Comparison of ENCODE assay signal across 18 mouse cellular contexts in genomic region chr9:45539265-45540044, GRCm38 (mm10).
A peak's percentile ranks its signal among the peaks of the same experiment; 100 is the strongest.
DNase-seq lines count a peak whose midpoint lies in the region; ATAC-seq and TF ChIP-seq lines count a peak whose summit lies in the region.
"Had no signal": no experiment of that assay in that cellular context is flagged by ENCODE, and none has a peak within 500 bp of the region (broad histone marks: within the 10 kb centered on the region; RNA-seq: fewer than 3 reads in every experiment).

No protein-coding gene starts in this region.

- H3K4me2 ChIP-seq in forebrain, embryonic 13.5 days, result no peak overlapping the region
- no peak overlapping the region for H3K4me2 ChIP-seq in forebrain, embryonic 14.5 days (ENCODE audit: low read length)
- no peak overlapping the region for H3K4me2 ChIP-seq in midbrain, embryonic 15.5 days
- H3K4me2 ChIP-seq in stomach, postnatal 0 days (replicated peaks; ENCODE audit: low read depth), result no peak overlapping the region
- H3K4me2 ChIP-seq: embryonic facial prominence, embryonic 15.5 days; forebrain, embryonic 12.5 days; hindbrain, embryonic 13.5 days; lung, embryonic 15.5 days had no signal

- 89% methylated on average over 14 of the region's 14 CpGs for WGBS in forebrain, embryonic 13.5 days
- WGBS in forebrain, embryonic 14.5 days, result 88% methylated on average over 14 of the region's 14 CpGs
- WGBS in midbrain, embryonic 15.5 days, result 92% methylated on average over 14 of the region's 14 CpGs
- WGBS in stomach, postnatal 0 days, result 76% methylated on average over 14 of the region's 14 CpGs

- no peaks in the 10 kb centered on the region for H3K27me3 ChIP-seq in forebrain, embryonic 13.5 days
- no peaks in the 10 kb centered on the region for H3K27me3 ChIP-seq in forebrain, embryonic 14.5 days (replicated peaks; ENCODE audit: control insufficient read depth, insufficient read depth, low read length)
- no peaks in the 10 kb centered on the region for H3K27me3 ChIP-seq in midbrain, embryonic 15.5 days (replicated peaks)
- no peaks in the 10 kb centered on the region for H3K27me3 ChIP-seq in stomach, postnatal 0 days (ENCODE audit: control insufficient read depth, insufficient read depth, low read length)
- H3K27me3 ChIP-seq: embryonic facial prominence, embryonic 15.5 days; hindbrain, embryonic 13.5 days; lung, embryonic 15.5 days had no signal

- DNase-seq in forebrain, embryonic 14.5 days (ENCODE audit: low spot score), result no peak
- peak; percentile 78 for DNase-seq in left cerebral cortex, postnatal 4 days
- DNase-seq in left cerebral cortex, adult 18-20 months (ENCODE audit: low spot score in 2 of 2), result no peak
- DNase-seq in cerebellum, adult 18-20 months, result peak; percentile 72 to 78
- DNase-seq in stomach, postnatal 0 days (ENCODE audit: low spot score), result no peak
- no peak for DNase-seq in kidney, adult 18-20 months
- DNase-seq: adrenal gland, adult 8-10 months; gastrocnemius, adult 2 months; heart, adult 18-20 months; kidney, adult 9 months; right cerebral cortex, adult 18-20 months; thymus, adult 2 months had no signal

- TF ChIP-seq CTCF in stomach, postnatal 0 days (IDR thresholded peaks at IDR 0.05; ENCODE audit: low read depth), result no peak

- peaks cover 26% of the 10 kb centered on the region for H3K4me1 ChIP-seq in forebrain, embryonic 13.5 days
- H3K4me1 ChIP-seq in forebrain, embryonic 14.5 days (ENCODE audit: control insufficient read depth, insufficient read depth, low read length), result no peaks in the 10 kb centered on the region
- peaks cover 28% of the 10 kb centered on the region for H3K4me1 ChIP-seq in midbrain, embryonic 15.5 days
- no peaks in the 10 kb centered on the region for H3K4me1 ChIP-seq in stomach, postnatal 0 days (replicated peaks; ENCODE audit: control insufficient read depth, insufficient read depth)
- H3K4me1 ChIP-seq: embryonic facial prominence, embryonic 15.5 days; lung, embryonic 15.5 days had no signal

- H3K27ac ChIP-seq in forebrain, embryonic 13.5 days, result 0 out of 2 replicates have a peak overlapping the region, but pooled peaks have one; percentile 16
- H3K27ac ChIP-seq in forebrain, embryonic 14.5 days (ENCODE audit: low read depth, low read length), result no peak overlapping the region
- H3K27ac ChIP-seq in midbrain, embryonic 15.5 days, result 0 out of 2 replicates have a peak overlapping the region, but pooled peaks have one; percentile 10
- no peak overlapping the region for H3K27ac ChIP-seq in stomach, postnatal 0 days (replicated peaks)
- H3K27ac ChIP-seq: embryonic facial prominence, embryonic 15.5 days; forebrain, embryonic 12.5 days; gastrocnemius, adult 2 months; lung, embryonic 15.5 days had no signal

- H3K9ac ChIP-seq in forebrain, embryonic 13.5 days, result no peak overlapping the region
- H3K9ac ChIP-seq in forebrain, embryonic 14.5 days (ENCODE audit: low read length), result no peak overlapping the region
- no peak overlapping the region for H3K9ac ChIP-seq in midbrain, embryonic 15.5 days
- no peak overlapping the region for H3K9ac ChIP-seq in stomach, postnatal 0 days (ENCODE audit: low read length)
- H3K9ac ChIP-seq: embryonic facial prominence, embryonic 15.5 days; forebrain, embryonic 12.5 days; hindbrain, embryonic 13.5 days; lung, embryonic 15.5 days had no signal

- no peaks in the 10 kb centered on the region for H3K9me3 ChIP-seq in forebrain, embryonic 13.5 days (replicated peaks)
- no peaks in the 10 kb centered on the region for H3K9me3 ChIP-seq in forebrain, embryonic 14.5 days (replicated peaks; ENCODE audit: control insufficient read depth, low read length)
- no peaks in the 10 kb centered on the region for H3K9me3 ChIP-seq in midbrain, embryonic 15.5 days
- H3K9me3 ChIP-seq in stomach, postnatal 0 days (ENCODE audit: control insufficient read depth, low read length), result no peaks in the 10 kb centered on the region
- H3K9me3 ChIP-seq: embryonic facial prominence, embryonic 15.5 days; forebrain, embryonic 12.5 days; hindbrain, embryonic 13.5 days; lung, embryonic 15.5 days had no signal

- TF ChIP-seq EP300 in stomach, postnatal 0 days (optimal IDR thresholded peaks at IDR 0.05), result no peak

- ATAC-seq in forebrain, embryonic 13.5 days, result no peak
- ATAC-seq in forebrain, embryonic 14.5 days, result no peak
- ATAC-seq in midbrain, embryonic 15.5 days (replicated peaks), result no peak
- ATAC-seq in stomach, postnatal 0 days (ENCODE audit: low FRiP score, low TSS enrichment), result no peak

- H3K36me3 ChIP-seq in forebrain, embryonic 13.5 days (ENCODE audit: poor library complexity, severe bottlenecking), result no peaks in the 10 kb centered on the region
- no peaks in the 10 kb centered on the region for H3K36me3 ChIP-seq in forebrain, embryonic 14.5 days (ENCODE audit: control insufficient read depth, insufficient read depth, low read length)
- no peaks in the 10 kb centered on the region for H3K36me3 ChIP-seq in midbrain, embryonic 15.5 days (replicated peaks)
- no peaks in the 10 kb centered on the region for H3K36me3 ChIP-seq in stomach, postnatal 0 days (ENCODE audit: control insufficient read depth, insufficient read depth, low read length)
- H3K36me3 ChIP-seq: embryonic facial prominence, embryonic 15.5 days; forebrain, embryonic 12.5 days; hindbrain, embryonic 13.5 days; lung, embryonic 15.5 days had no signal

- H3K4me3 ChIP-seq in forebrain, embryonic 13.5 days, result no peak overlapping the region
- H3K4me3 ChIP-seq in forebrain, embryonic 14.5 days (ENCODE audit: low read depth, low read length), result no peak overlapping the region
- H3K4me3 ChIP-seq in midbrain, embryonic 15.5 days, result no peak overlapping the region
- no peak overlapping the region for H3K4me3 ChIP-seq in stomach, postnatal 0 days (ENCODE audit: low read depth, low read length)
- H3K4me3 ChIP-seq: embryonic facial prominence, embryonic 15.5 days; forebrain, embryonic 12.5 days; gastrocnemius, adult 2 months; hindbrain, embryonic 13.5 days; lung, embryonic 15.5 days had no signal

- intact Hi-C loops in left cerebral cortex, postnatal 4 days (cut with DNase I), result no loop called here

Comparison
In these comparisons a context has a peak if more than half of its experiments do, and no peak if none do; other contexts are left out.
1. H3K27ac ChIP-seq: peak in forebrain, embryonic 13.5 days (single experiment) and midbrain, embryonic 15.5 days (single experiment); none in forebrain, embryonic 14.5 days (single experiment) and stomach, postnatal 0 days (single experiment).
2. DNase-seq: peak in left cerebral cortex, postnatal 4 days (single experiment) and cerebellum, adult 18-20 months (2 of 2); none in forebrain, embryonic 14.5 days (single experiment), left cerebral cortex, adult 18-20 months (0 of 2), stomach, postnatal 0 days (single experiment) and kidney, adult 18-20 months (single experiment).